Mouse (Mus musculus) bone marrow, adult 2 months (tissue): Measurements from ENCODE around the gene Lix1l.

ENCODE experiments used
- CTCF ChIP-seq: fragments of 200-500 bp; IDR thresholded peaks from 2 replicates; pipeline ENCODE4 v1.5.1; 2011; ENCODE audit warnings: low read length, control low read depth; ENCODE audit not compliant: control insufficient read depth, insufficient read depth
- POLR2A ChIP-seq: fragments of 200-500 bp; IDR thresholded peaks from 2 replicates; pipeline ENCODE4 v1.6.1; 2011; ENCODE audit warnings: low read depth, mild to moderate bottlenecking, control low read depth, low read length, borderline replicate concordance; ENCODE audit not compliant: control insufficient read depth

- TF ChIP-seq POLR2A (no peak), CTCF (no peak)
Measured at GRCm38 (mm10) chr3:96578561-96579238, 22.2 kb upstream of the Lix1l start.
